ENCODE assay signal across 8 mouse cellular contexts in genomic region chr5:25100516-25101125, GRCm38 (mm10). TPM values are rescaled to one million over a fixed set of nuclear protein-coding genes. Genes with fewer than 3 reads are reported as not detected.
DNase-seq lines count a peak whose midpoint lies in the region; ATAC-seq lines count a peak whose summit lies in the region.

Prkag2 (minus strand) TSS chr5:25100642.

- no peaks in the 10 kb centered on the region for H3K9me3 ChIP-seq in hindbrain, embryonic 16.5 days (ENCODE audit: control insufficient read depth, low read length)

- DNase-seq in Muller cell, postnatal 12 days (ENCODE audit: inconsistent ontology term) = peak; percentile 75
- DNase-seq in cerebellum, adult 8-10 months = peak; percentile 48
- peak; percentile 68 for DNase-seq in gastrocnemius, postnatal 10 days
- peak in 1 of 2 experiments; percentile 63 for DNase-seq in left cerebral cortex, postnatal 10 days (ENCODE audit: extremely low spot score in 1 of 2, low spot score in 2 of 2)
- DNase-seq in right cerebral cortex, postnatal 25 days = peak; percentile 60
- DNase-seq in urinary bladder, postnatal 36 days (ENCODE audit: low spot score in 2 of 2) = peak; percentile 70 to 81

- no peaks in the 10 kb centered on the region for H3K36me3 ChIP-seq in hindbrain, embryonic 16.5 days (ENCODE audit: control insufficient read depth, insufficient read depth, low read length)

- WGBS in hindbrain, embryonic 16.5 days = 0% methylated on average over 30 of the region's 50 CpGs

- H3K4me1 ChIP-seq in hindbrain, embryonic 16.5 days (ENCODE audit: control insufficient read depth, insufficient read depth, low read depth, low read length) = peaks cover 14% of the 10 kb centered on the region

- H3K4me3 ChIP-seq in hindbrain, embryonic 16.5 days (ENCODE audit: low read length) = peak within 1 kb of the TSS; percentile 55

- peak; percentile 76 for ATAC-seq in hindbrain, embryonic 16.5 days
- peak; percentile 50 for ATAC-seq in megakaryocyte, adult 5-6 weeks (ENCODE audit: poor library complexity, severe bottlenecking)

- peaks cover 11% of the 10 kb centered on the region for H3K27me3 ChIP-seq in hindbrain, embryonic 16.5 days (replicated peaks; ENCODE audit: control insufficient read depth, insufficient read depth, low read length)

- peak within 1 kb of the TSS; percentile 66 for H3K9ac ChIP-seq in hindbrain, embryonic 16.5 days (ENCODE audit: low read depth, low read length)

- H3K4me2 ChIP-seq in hindbrain, embryonic 16.5 days (ENCODE audit: low read length) = peak within 1 kb of the TSS; percentile 97

- no peak within 1 kb of the TSS; the same call in 1 of the 2 replicates for H3K27ac ChIP-seq in hindbrain, embryonic 16.5 days (ENCODE audit: low read depth, low read length)

- intact Hi-C loops in left cerebral cortex, postnatal 10 days (cut with DNase I) = no loop called here

RNA-seq across cellular contexts. Expression of gene Prkag2, which starts in this region (rescaled TPM):
- total RNA-seq in gastrocnemius, postnatal 10 days (2021) = 10 to 100 TPM; 12.3 to 20.6 TPM
- polyA plus RNA-seq in hindbrain, embryonic 16.5 days (2015; fragmentation: Nextera tagmentation; extraction: Ambion mirVana) = 96.6 and 111 TPM in 2 replicates
- 100 to 1,000 TPM; 125 to 129 TPM for total RNA-seq in left cerebral cortex, postnatal 10 days (2021)
- 37.2 and 46.0 TPM in 2 replicates for total RNA-seq in megakaryocyte, adult 5-6 weeks (2015)
- 45.6 and 48.1 TPM in 2 replicates for total RNA-seq in megakaryocyte, adult 5-6 weeks (2017)
